Mouse (Mus musculus): Measurements from ENCODE around the gene Myh14. TPM values are rescaled to one million over a fixed set of nuclear protein-coding genes. Genes with fewer than 3 reads are reported as not detected.

The Myh14 gene
- polyA plus RNA-seq, 1 experiment = 3.7 TPM

- H3K36me3 ChIP-seq (ENCODE audit: control insufficient read depth, insufficient read depth, low read length) = no peaks in the 10 kb centered on the region
- TF ChIP-seq CTCF (IDR thresholded peaks at IDR 0.05; ENCODE audit: borderline replicate concordance, control insufficient read depth, extremely low read depth, insufficient read depth, low read length, poor library complexity) = no peak
- TF ChIP-seq POLR2A (IDR thresholded peaks at IDR 0.05; ENCODE audit: control insufficient read depth, extremely low read depth, insufficient read depth, low read length, poor library complexity) = no peak
- H3K27ac ChIP-seq (ENCODE audit: control insufficient read depth, insufficient read depth, low read length) = no peak overlapping the region
- peak overlapping the region; percentile 15; the same call in 1 of the 2 replicates for H3K4me3 ChIP-seq (ENCODE audit: control insufficient read depth, insufficient read depth, low read length)
- no peak for DNase-seq
- H3K4me1 ChIP-seq (replicated peaks; ENCODE audit: control insufficient read depth, insufficient read depth, low read length) = peaks cover 16% of the 10 kb centered on the region
- WGBS = 5% methylated on average over 59 of the region's 60 CpGs
- H3K27me3 ChIP-seq (ENCODE audit: control insufficient read depth, insufficient read depth, low read length) = peaks cover 37% of the 10 kb centered on the region
Measured at GRCm38 (mm10) chr7:44591348-44592116, 79.1 kb downstream of the Myh14 start.

GRCm38 (mm10) chr7:44590402-44591347, 80.0 kb downstream of the Myh14 start, which contains the start of gene Kcnc3:
Gene Kcnc3, plus strand, starts transcription at chr7:44590664.
- DNase-seq = peak; percentile 38
- peak within 1 kb of the TSS; percentile 15; the same call in 1 of the 2 replicates for H3K4me3 ChIP-seq (ENCODE audit: control insufficient read depth, insufficient read depth, low read length)
- WGBS = under 1% methylated on average over 80 of the region's 80 CpGs
- H3K36me3 ChIP-seq (ENCODE audit: control insufficient read depth, insufficient read depth, low read length) = no peaks in the 10 kb centered on the region
- peaks cover 16% of the 10 kb centered on the region for H3K4me1 ChIP-seq (replicated peaks; ENCODE audit: control insufficient read depth, insufficient read depth, low read length)
- TF ChIP-seq CTCF (IDR thresholded peaks at IDR 0.05; ENCODE audit: borderline replicate concordance, control insufficient read depth, extremely low read depth, insufficient read depth, low read length, poor library complexity) (no peak), POLR2A (IDR thresholded peaks at IDR 0.05; ENCODE audit: control insufficient read depth, extremely low read depth, insufficient read depth, low read length, poor library complexity) (no peak)
- peaks cover 37% of the 10 kb centered on the region for H3K27me3 ChIP-seq (ENCODE audit: control insufficient read depth, insufficient read depth, low read length)
- no peak within 1 kb of the TSS for H3K27ac ChIP-seq (ENCODE audit: control insufficient read depth, insufficient read depth, low read length)

GRCm38 (mm10) chr7:44589946-44590345, 80.7 kb downstream of the Myh14 start:
- TF ChIP-seq POLR2A (IDR thresholded peaks at IDR 0.05; ENCODE audit: control insufficient read depth, extremely low read depth, insufficient read depth, low read length, poor library complexity) (no peak), CTCF (IDR thresholded peaks at IDR 0.05; ENCODE audit: borderline replicate concordance, control insufficient read depth, extremely low read depth, insufficient read depth, low read length, poor library complexity) (no peak)
- Histone ChIP-seq H3K27me3 (ENCODE audit: control insufficient read depth, insufficient read depth, low read length) (peaks cover 37% of the 10 kb centered on the region), H3K27ac (ENCODE audit: control insufficient read depth, insufficient read depth, low read length) (no peak overlapping the region), H3K4me3 (ENCODE audit: control insufficient read depth, insufficient read depth, low read length) (no peak overlapping the region), H3K36me3 (ENCODE audit: control insufficient read depth, insufficient read depth, low read length) (no peaks in the 10 kb centered on the region), H3K4me1 (replicated peaks; ENCODE audit: control insufficient read depth, insufficient read depth, low read length) (peaks cover 16% of the 10 kb centered on the region)
- 20% methylated on average over 13 of the region's 13 CpGs for WGBS
- DNase-seq = no peak

- WGBS = 2% methylated on average over 33 of the region's 33 CpGs
- TF ChIP-seq POLR2A (IDR thresholded peaks at IDR 0.05; ENCODE audit: control insufficient read depth, extremely low read depth, insufficient read depth, low read length, poor library complexity) (no peak), CTCF (IDR thresholded peaks at IDR 0.05; ENCODE audit: borderline replicate concordance, control insufficient read depth, extremely low read depth, insufficient read depth, low read length, poor library complexity) (no peak)
Measured at GRCm38 (mm10) chr7:44589149-44589548, 81.5 kb downstream of the Myh14 start.

GRCm38 (mm10) chr7:44588338-44588737, 82.3 kb downstream of the Myh14 start:
- no peak overlapping the region for H3K4me3 ChIP-seq (ENCODE audit: control insufficient read depth, insufficient read depth, low read length)
- H3K4me1 ChIP-seq (replicated peaks; ENCODE audit: control insufficient read depth, insufficient read depth, low read length) = peaks cover 16% of the 10 kb centered on the region
- peaks cover 37% of the 10 kb centered on the region for H3K27me3 ChIP-seq (ENCODE audit: control insufficient read depth, insufficient read depth, low read length)
- WGBS = 20% methylated on average over 12 of the region's 12 CpGs
- no peak for TF ChIP-seq POLR2A (IDR thresholded peaks at IDR 0.05; ENCODE audit: control insufficient read depth, extremely low read depth, insufficient read depth, low read length, poor library complexity)
- TF ChIP-seq CTCF (IDR thresholded peaks at IDR 0.05; ENCODE audit: borderline replicate concordance, control insufficient read depth, extremely low read depth, insufficient read depth, low read length, poor library complexity) = no peak
- H3K27ac ChIP-seq (ENCODE audit: control insufficient read depth, insufficient read depth, low read length) = no peak overlapping the region
- DNase-seq = no peak
- no peaks in the 10 kb centered on the region for H3K36me3 ChIP-seq (ENCODE audit: control insufficient read depth, insufficient read depth, low read length)

More at GRCm38 (mm10) chr7:44589149-44589548, 81.5 kb downstream of the Myh14 start:
- Histone ChIP-seq H3K4me3 (ENCODE audit: control insufficient read depth, insufficient read depth, low read length) (peak overlapping the region; percentile 36; the same call in 1 of the 2 replicates), H3K27me3 (ENCODE audit: control insufficient read depth, insufficient read depth, low read length) (peaks cover 37% of the 10 kb centered on the region), H3K36me3 (ENCODE audit: control insufficient read depth, insufficient read depth, low read length) (no peaks in the 10 kb centered on the region), H3K4me1 (replicated peaks; ENCODE audit: control insufficient read depth, insufficient read depth, low read length) (peaks cover 16% of the 10 kb centered on the region), H3K27ac (ENCODE audit: control insufficient read depth, insufficient read depth, low read length) (no peak overlapping the region)
- DNase-seq = peak; percentile 29

GRCm38 (mm10) chr7:44587676-44588075, 83.0 kb downstream of the Myh14 start:
- Histone ChIP-seq H3K27me3 (ENCODE audit: control insufficient read depth, insufficient read depth, low read length) (peaks cover 32% of the 10 kb centered on the region), H3K4me3 (ENCODE audit: control insufficient read depth, insufficient read depth, low read length) (no peak overlapping the region), H3K27ac (ENCODE audit: control insufficient read depth, insufficient read depth, low read length) (no peak overlapping the region), H3K36me3 (ENCODE audit: control insufficient read depth, insufficient read depth, low read length) (no peaks in the 10 kb centered on the region), H3K4me1 (replicated peaks; ENCODE audit: control insufficient read depth, insufficient read depth, low read length) (peaks cover 16% of the 10 kb centered on the region)
- DNase-seq = no peak
- TF ChIP-seq CTCF (IDR thresholded peaks at IDR 0.05; ENCODE audit: borderline replicate concordance, control insufficient read depth, extremely low read depth, insufficient read depth, low read length, poor library complexity) (no peak), POLR2A (IDR thresholded peaks at IDR 0.05; ENCODE audit: control insufficient read depth, extremely low read depth, insufficient read depth, low read length, poor library complexity) (no peak)
- WGBS = 47% methylated on average over 6 of the region's 6 CpGs

All from thymus, adult 2 months (tissue).